Mouse (Mus musculus) hindlimb bud, embryonic 11.5 days (tissue): ENCODE data around the gene Kcnk7.

Experiments used
- DNase-seq: peaks from one replicate; pipeline ENCODE4 v3.0.0-alpha.2; 2012; ENCODE audit warnings: low read depth, low spot score; ENCODE audit errors: extremely low spot score

The Kcnk7 gene

GRCm38 (mm10) chr19:5749476-5749875 is 45.3 kb downstream of the Kcnk7 start:
- no peak for DNase-seq

GRCm38 (mm10) chr19:5750951-5751350 is 46.8 kb downstream of the Kcnk7 start:
- no peak for DNase-seq

GRCm38 (mm10) chr19:5751742-5752141 is 47.6 kb downstream of the Kcnk7 start:
- no peak for DNase-seq

GRCm38 (mm10) chr19:5756321-5756985 is 52.3 kb downstream of the Kcnk7 start:
- DNase-seq, result no peak
